ENCODE assay signal across 11 mouse cellular contexts in the genomic region with DNA sequence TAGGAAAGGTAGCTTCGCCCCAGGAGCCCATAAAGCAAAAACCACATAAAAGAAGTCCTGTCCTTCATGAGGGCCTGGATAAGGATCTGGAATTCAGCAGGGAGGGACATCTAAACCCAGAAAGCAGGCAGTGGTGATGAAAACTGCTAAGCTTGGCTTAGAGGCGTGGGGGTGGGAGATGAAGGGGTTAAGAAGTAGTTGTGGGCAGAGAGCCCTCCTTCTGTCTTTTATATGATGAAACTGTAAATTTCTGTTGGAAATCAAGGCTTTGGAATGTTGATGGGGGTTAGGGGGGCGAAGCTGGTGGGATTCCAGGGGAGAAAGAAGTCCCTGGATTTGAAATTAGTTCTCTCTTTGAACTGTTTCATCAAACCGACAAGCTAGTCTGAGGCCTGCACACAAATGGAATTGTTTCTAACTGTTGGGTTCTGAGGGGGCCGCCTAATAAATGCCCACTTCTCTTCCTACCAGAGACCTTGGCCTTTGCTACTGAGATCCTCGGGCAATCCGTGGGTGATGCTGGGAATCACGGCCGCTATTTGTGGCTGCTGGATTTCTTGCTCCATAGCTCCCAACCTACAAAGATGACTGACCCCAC.
A peak's percentile ranks its signal among the peaks of the same experiment; 100 is the strongest.
DNase-seq lines count a peak whose midpoint lies in the region; ATAC-seq and TF ChIP-seq lines count a peak whose summit lies in the region.
"Had no signal": no experiment of that assay in that cellular context is flagged by ENCODE, and none has a peak within 500 bp of the region (broad histone marks: within the 10 kb centered on the region; RNA-seq: fewer than 3 reads in every experiment).

No protein-coding gene starts in this region.

- H3K9me3 ChIP-seq in forebrain, embryonic 10.5 days = peaks cover 7% of the 10 kb centered on the region; the same call in 1 of the 2 replicates
- 0 out of 2 replicates have a peak, but pooled peaks cover 4% of the 10 kb centered on the region for H3K9me3 ChIP-seq in forebrain, postnatal 0 days (ENCODE audit: low read length)
- no peaks in the 10 kb centered on the region for H3K9me3 ChIP-seq in midbrain, embryonic 10.5 days (replicated peaks)
- H3K9me3 ChIP-seq in midbrain, embryonic 15.5 days = no peaks in the 10 kb centered on the region
- no peaks in the 10 kb centered on the region for H3K9me3 ChIP-seq in hindbrain, embryonic 15.5 days
- H3K9me3 ChIP-seq in midbrain, embryonic 16.5 days (replicated peaks; ENCODE audit: control insufficient read depth, low read length, poor library complexity, severe bottlenecking) = no peaks in the 10 kb centered on the region
- H3K9me3 ChIP-seq: liver, embryonic 12.5 days had no signal

- H3K36me3 ChIP-seq in forebrain, embryonic 10.5 days (replicated peaks) = no peaks in the 10 kb centered on the region
- no peaks in the 10 kb centered on the region for H3K36me3 ChIP-seq in forebrain, postnatal 0 days (ENCODE audit: insufficient read depth)
- H3K36me3 ChIP-seq in midbrain, embryonic 10.5 days = no peaks in the 10 kb centered on the region
- no peaks in the 10 kb centered on the region for H3K36me3 ChIP-seq in midbrain, embryonic 15.5 days (replicated peaks)
- no peaks in the 10 kb centered on the region for H3K36me3 ChIP-seq in hindbrain, embryonic 15.5 days
- no peaks in the 10 kb centered on the region for H3K36me3 ChIP-seq in midbrain, embryonic 16.5 days (ENCODE audit: control insufficient read depth, insufficient read depth, low read length)
- H3K36me3 ChIP-seq: liver, embryonic 12.5 days had no signal

- H3K4me3 ChIP-seq in forebrain, embryonic 10.5 days = no peak overlapping the region
- H3K4me3 ChIP-seq in forebrain, postnatal 0 days (ENCODE audit: low read depth, low read length) = no peak overlapping the region
- no peak overlapping the region for H3K4me3 ChIP-seq in midbrain, embryonic 10.5 days
- no peak overlapping the region for H3K4me3 ChIP-seq in midbrain, embryonic 15.5 days
- no peak overlapping the region for H3K4me3 ChIP-seq in hindbrain, embryonic 15.5 days
- no peak overlapping the region for H3K4me3 ChIP-seq in midbrain, embryonic 16.5 days (ENCODE audit: low read depth, low read length)
- H3K4me3 ChIP-seq: liver, embryonic 12.5 days had no signal

- no peak overlapping the region for H3K9ac ChIP-seq in forebrain, postnatal 0 days
- no peak overlapping the region for H3K9ac ChIP-seq in midbrain, embryonic 15.5 days
- H3K9ac ChIP-seq in hindbrain, embryonic 15.5 days = no peak overlapping the region
- 0 out of 2 replicates have a peak overlapping the region, but pooled peaks have one; percentile 7 for H3K9ac ChIP-seq in midbrain, embryonic 16.5 days (ENCODE audit: low read depth, low read length)
- H3K9ac ChIP-seq: liver, embryonic 12.5 days had no signal

- ATAC-seq in forebrain, postnatal 0 days = no peak
- ATAC-seq in midbrain, embryonic 15.5 days (replicated peaks) = no peak
- ATAC-seq in hindbrain, embryonic 15.5 days (ENCODE audit: low FRiP score, low read depth) = no peak
- no peak for ATAC-seq in midbrain, embryonic 16.5 days
- ATAC-seq: liver, embryonic 12.5 days had no signal

- DNase-seq in forebrain, embryonic 10.5 days (ENCODE audit: extremely low spot score, low spot score) = no peak
- no peak for DNase-seq in forebrain, postnatal 0 days
- DNase-seq in midbrain, embryonic 10.5 days (ENCODE audit: low spot score) = peak; percentile 28
- no peak for DNase-seq in cerebellum, adult 18-20 months
- no peak for DNase-seq in adipocyte (ENCODE audit: low spot score)
- DNase-seq: adrenal gland, postnatal 10 days; layer of hippocampus, postnatal 36 days had no signal

- no peak overlapping the region for H3K4me2 ChIP-seq in forebrain, postnatal 0 days (ENCODE audit: low read depth)
- no peak overlapping the region for H3K4me2 ChIP-seq in midbrain, embryonic 15.5 days
- no peak overlapping the region for H3K4me2 ChIP-seq in hindbrain, embryonic 15.5 days
- no peak overlapping the region for H3K4me2 ChIP-seq in midbrain, embryonic 16.5 days (ENCODE audit: low read length)
- H3K4me2 ChIP-seq: liver, embryonic 12.5 days had no signal

- TF ChIP-seq CTCF in forebrain, postnatal 0 days (IDR thresholded peaks at IDR 0.05; ENCODE audit: low read depth) = no peak

- H3K4me1 ChIP-seq in forebrain, embryonic 10.5 days = peaks cover 23% of the 10 kb centered on the region
- no peaks in the 10 kb centered on the region for H3K4me1 ChIP-seq in forebrain, postnatal 0 days (ENCODE audit: insufficient read depth)
- H3K4me1 ChIP-seq in midbrain, embryonic 10.5 days = peaks cover 38% of the 10 kb centered on the region
- peaks cover 16% of the 10 kb centered on the region for H3K4me1 ChIP-seq in midbrain, embryonic 15.5 days
- H3K4me1 ChIP-seq in hindbrain, embryonic 15.5 days (replicated peaks) = peaks cover 16% of the 10 kb centered on the region
- H3K4me1 ChIP-seq in midbrain, embryonic 16.5 days (ENCODE audit: control insufficient read depth, insufficient read depth, low read length) = peaks cover 13% of the 10 kb centered on the region

- WGBS in forebrain, embryonic 10.5 days = 50% methylated on average over 9 of the region's 9 CpGs
- WGBS in forebrain, postnatal 0 days = 32% methylated on average over 9 of the region's 9 CpGs
- 41% methylated on average over 9 of the region's 9 CpGs for WGBS in midbrain, embryonic 10.5 days
- 16% methylated on average over 9 of the region's 9 CpGs for WGBS in midbrain, embryonic 15.5 days
- WGBS in hindbrain, embryonic 15.5 days = 22% methylated on average over 9 of the region's 9 CpGs
- WGBS in midbrain, embryonic 16.5 days = 15% methylated on average over 9 of the region's 9 CpGs

- H3K27ac ChIP-seq in forebrain, embryonic 10.5 days = peak overlapping the region; percentile 79
- no peak overlapping the region for H3K27ac ChIP-seq in forebrain, postnatal 0 days (ENCODE audit: low read depth, low read length)
- peak overlapping the region; percentile 87 for H3K27ac ChIP-seq in midbrain, embryonic 10.5 days (replicated peaks)
- no peak overlapping the region for H3K27ac ChIP-seq in midbrain, embryonic 15.5 days
- H3K27ac ChIP-seq in hindbrain, embryonic 15.5 days (replicated peaks) = peak overlapping the region; percentile 34; the same call in 1 of the 2 replicates
- no peak overlapping the region for H3K27ac ChIP-seq in midbrain, embryonic 16.5 days (ENCODE audit: low read length)
- H3K27ac ChIP-seq: liver, embryonic 12.5 days had no signal

- no peaks in the 10 kb centered on the region for H3K27me3 ChIP-seq in forebrain, embryonic 10.5 days (ENCODE audit: poor library complexity, severe bottlenecking)
- no peaks in the 10 kb centered on the region for H3K27me3 ChIP-seq in forebrain, postnatal 0 days (ENCODE audit: insufficient read depth, low read length)
- H3K27me3 ChIP-seq in midbrain, embryonic 10.5 days (ENCODE audit: low read depth, poor library complexity, severe bottlenecking) = peaks cover 14% of the 10 kb centered on the region
- H3K27me3 ChIP-seq in midbrain, embryonic 15.5 days (replicated peaks) = no peaks in the 10 kb centered on the region
- H3K27me3 ChIP-seq in hindbrain, embryonic 15.5 days = no peaks in the 10 kb centered on the region
- no peaks in the 10 kb centered on the region for H3K27me3 ChIP-seq in midbrain, embryonic 16.5 days (ENCODE audit: control insufficient read depth, insufficient read depth, low read depth, low read length)
- H3K27me3 ChIP-seq: liver, embryonic 12.5 days had no signal

Comparison
In these comparisons a context has a peak if more than half of its experiments do, and no peak if none do; other contexts are left out.
1. H3K27ac ChIP-seq: peak in forebrain, embryonic 10.5 days (single experiment), midbrain, embryonic 10.5 days (single experiment) and hindbrain, embryonic 15.5 days (single experiment); none in forebrain, postnatal 0 days (single experiment), midbrain, embryonic 15.5 days (single experiment) and midbrain, embryonic 16.5 days (single experiment).